Mouse (Mus musculus) A20 (cell line): Measurements from ENCODE around the gene E430018J23Rik.
"Not testable (repeated sequence)": the region's sequence is repeated elsewhere in the genome, so short reads cannot be mapped to it uniquely, and the experiment has no call there.

Experiments used
- DNase-seq: peaks from one replicate; pipeline ENCODE4 v3.0.0-alpha.2; 2011; ENCODE audit warnings: low read depth, low spot score

Gene E430018J23Rik

GRCm38 (mm10) chr7:127393157-127393943 is at the start of gene E430018J23Rik:
Gene E430018J23Rik, minus strand, starts transcription at chr7:127393629.
- DNase-seq: peak; percentile 98

DNA sequence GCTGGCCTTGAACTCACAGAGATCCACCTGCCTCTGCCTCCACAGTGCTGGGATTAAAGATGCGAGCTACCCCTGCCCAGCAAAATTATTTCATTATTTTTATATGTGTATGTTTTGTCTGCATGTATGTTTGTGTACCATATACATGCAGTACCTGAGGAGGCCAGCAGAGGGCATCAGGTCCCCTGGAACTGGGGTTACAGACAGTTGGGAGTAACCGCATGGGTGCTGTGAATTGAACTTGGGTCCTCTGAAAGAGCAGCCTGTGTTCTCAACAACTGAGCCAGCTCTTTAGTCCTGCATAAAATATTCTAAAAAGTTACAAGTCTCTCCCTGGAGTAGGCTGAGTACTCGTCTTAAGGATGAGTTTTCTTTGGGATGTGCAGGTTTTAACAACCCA is 44.3 kb upstream of the E430018J23Rik start:
- peak; percentile 45 for DNase-seq

GRCm38 (mm10) chr7:127435206-127435605 is 41.8 kb upstream of the E430018J23Rik start:
- no peak for DNase-seq

- DNase-seq: no peak
Observed at GRCm38 (mm10) chr7:127426354-127426753, 32.9 kb upstream of the E430018J23Rik start.

GRCm38 (mm10) chr7:127425911-127426310 is 32.5 kb upstream of the E430018J23Rik start:
- DNase-seq: no peak

DNA sequence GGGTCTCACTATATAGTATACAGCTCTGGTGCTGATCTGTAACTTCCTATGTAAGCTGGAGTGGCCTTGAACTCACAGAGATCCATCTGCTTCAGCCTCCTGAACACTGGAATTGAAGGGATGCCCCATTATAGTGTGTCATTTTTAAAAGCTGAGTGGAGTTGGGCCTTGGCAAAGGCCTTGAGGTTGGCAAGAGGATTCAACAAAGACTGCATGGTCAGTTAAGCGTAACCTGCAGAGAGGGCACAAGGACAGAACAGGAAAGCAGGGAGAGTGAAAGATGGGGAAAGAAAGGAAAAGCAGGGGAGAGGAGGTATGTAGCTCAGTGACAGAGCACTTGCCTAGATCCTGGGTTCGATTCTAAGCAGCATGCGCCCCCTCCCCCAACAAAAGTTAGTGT is 31.9 kb upstream of the E430018J23Rik start:
- DNase-seq: no peak

- no peak for DNase-seq
Observed at GRCm38 (mm10) chr7:127422247-127422646, 28.8 kb upstream of the E430018J23Rik start.

- peak; percentile 97 for DNase-seq
Observed at GRCm38 (mm10) chr7:127421388-127422191, 28.2 kb upstream of the E430018J23Rik start, which contains the start of gene Zfp688. Gene Zfp688, minus strand, starts transcription at chr7:127422068.

DNA sequence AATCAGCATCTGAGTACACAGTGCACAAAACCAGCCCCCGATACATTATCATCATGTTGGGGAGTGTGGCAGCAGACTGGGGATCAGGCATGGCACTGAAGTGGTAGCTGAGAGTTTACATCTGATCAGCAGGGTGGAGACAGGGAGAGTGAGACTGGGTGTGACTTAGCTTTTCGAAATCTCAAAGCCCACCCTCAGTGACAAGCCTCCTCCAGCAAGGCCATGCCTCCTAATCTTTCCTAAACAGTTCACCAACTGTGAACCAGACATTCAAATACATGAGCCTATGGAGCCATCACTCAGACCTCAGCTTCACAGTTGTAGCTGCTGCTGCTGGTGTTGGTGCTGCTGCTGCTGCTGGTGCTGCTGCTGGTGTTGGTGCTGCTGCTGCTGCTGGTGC is 18.0 kb upstream of the E430018J23Rik start:
- DNase-seq: no peak

DNA sequence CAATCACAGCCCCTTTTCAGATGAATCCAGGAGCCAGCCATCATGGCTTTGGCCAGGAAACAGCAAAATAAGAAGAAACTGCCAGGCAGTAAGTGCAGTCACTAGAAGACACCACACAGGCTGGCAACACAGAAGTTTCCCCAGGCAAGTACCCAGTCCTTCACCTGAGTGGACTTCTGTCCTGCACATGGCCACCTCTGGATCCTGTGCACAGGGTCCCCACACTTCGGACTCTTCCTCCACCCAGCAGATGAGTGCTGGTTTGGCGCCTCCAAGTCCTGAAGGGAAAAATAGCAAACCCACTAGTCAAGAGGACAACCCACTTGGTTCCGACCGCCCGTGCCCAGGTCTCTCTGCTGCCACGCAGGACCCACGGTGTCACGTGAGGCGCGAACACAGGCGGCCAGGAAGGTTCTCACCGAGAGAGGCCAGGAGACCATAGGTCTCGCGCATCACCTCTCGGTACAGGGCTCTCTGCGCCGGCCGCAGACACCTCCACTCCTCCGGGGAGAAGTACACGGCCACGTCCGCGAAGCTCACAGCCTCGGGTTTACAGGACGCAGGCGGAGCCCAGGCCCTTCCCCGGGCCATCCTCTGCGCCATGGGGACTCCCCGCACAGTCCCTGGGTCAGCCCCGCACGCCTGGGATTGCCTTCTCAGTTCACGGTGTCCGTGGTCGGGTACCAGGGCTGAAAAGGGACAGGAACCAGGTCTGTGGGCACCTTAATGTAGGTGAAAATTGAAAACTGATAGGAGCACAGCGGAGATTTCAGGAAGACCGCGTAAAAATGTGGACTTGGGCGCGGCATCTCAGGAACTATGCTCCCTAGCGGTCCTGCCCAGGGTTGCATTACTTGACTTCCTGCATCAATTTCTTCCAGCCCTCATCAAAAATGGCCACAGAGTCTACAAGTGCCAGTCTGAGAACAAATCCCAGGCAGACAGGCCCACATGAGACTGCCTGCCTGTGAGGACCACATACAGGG is 12.9 kb upstream of the E430018J23Rik start, which contains the start of gene Zfp764:
Gene Zfp764 (minus strand): TSS at position 821 of the 986 bp plus-strand sequence.
- peak; percentile 92 for DNase-seq

- not testable (repeated sequence) for DNase-seq
Observed at GRCm38 (mm10) chr7:127404101-127404500, 10.7 kb upstream of the E430018J23Rik start.

DNA sequence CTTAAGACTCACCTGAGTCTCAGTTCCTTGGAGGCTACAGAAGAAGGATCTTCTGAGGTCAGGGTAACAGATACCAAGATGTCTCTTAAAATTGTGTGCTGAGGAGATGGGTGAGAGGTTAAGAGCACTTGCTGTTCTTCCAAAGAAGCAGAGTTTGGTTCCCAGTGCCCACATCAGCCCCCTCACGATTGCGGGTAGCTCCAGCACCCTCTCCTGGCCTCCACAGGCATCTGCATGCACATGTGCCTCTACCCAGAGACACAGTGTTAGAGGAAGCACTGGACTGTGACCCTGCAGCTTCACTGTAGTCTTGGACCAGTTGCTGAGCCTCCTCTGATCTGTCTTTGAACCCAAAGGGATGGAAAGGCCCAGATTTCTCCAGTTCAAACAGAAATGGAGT is 9.6 kb upstream of the E430018J23Rik start:
- peak; percentile 41 for DNase-seq

- DNase-seq: no peak
Observed at GRCm38 (mm10) chr7:127400355-127400754, 6.9 kb upstream of the E430018J23Rik start.

GRCm38 (mm10) chr7:127393944-127394333 is 510 bp upstream of the E430018J23Rik start:
- no peak for DNase-seq

GRCm38 (mm10) chr7:127392251-127392824 is 1.1 kb downstream of the E430018J23Rik start:
- peak; percentile 5 for DNase-seq

DNA sequence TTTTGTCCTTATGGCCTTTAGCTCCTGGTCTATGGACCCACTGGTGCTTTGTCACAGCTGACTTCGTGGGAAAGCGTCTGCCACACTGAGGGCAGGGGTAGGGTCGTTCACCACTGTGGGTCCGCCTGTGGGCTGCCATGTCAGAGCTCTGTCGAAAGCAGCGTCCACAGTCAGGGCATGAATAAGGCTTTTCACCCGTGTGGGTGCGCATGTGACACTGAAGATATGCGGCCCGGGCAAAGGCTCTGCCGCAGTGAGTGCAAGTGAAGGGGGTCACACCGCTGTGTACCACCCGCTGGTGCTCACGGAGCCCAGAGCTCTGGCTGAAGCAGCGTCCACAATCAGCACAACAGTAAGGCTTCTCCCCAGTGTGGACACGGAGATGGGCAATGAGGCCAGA is 1.9 kb downstream of the E430018J23Rik start:
- no peak for DNase-seq

- no peak for DNase-seq
Observed at GRCm38 (mm10) chr7:127390306-127390705, 3.1 kb downstream of the E430018J23Rik start.

GRCm38 (mm10) chr7:127388201-127388600 is 5.2 kb downstream of the E430018J23Rik start:
- DNase-seq: not testable (repeated sequence)

DNA sequence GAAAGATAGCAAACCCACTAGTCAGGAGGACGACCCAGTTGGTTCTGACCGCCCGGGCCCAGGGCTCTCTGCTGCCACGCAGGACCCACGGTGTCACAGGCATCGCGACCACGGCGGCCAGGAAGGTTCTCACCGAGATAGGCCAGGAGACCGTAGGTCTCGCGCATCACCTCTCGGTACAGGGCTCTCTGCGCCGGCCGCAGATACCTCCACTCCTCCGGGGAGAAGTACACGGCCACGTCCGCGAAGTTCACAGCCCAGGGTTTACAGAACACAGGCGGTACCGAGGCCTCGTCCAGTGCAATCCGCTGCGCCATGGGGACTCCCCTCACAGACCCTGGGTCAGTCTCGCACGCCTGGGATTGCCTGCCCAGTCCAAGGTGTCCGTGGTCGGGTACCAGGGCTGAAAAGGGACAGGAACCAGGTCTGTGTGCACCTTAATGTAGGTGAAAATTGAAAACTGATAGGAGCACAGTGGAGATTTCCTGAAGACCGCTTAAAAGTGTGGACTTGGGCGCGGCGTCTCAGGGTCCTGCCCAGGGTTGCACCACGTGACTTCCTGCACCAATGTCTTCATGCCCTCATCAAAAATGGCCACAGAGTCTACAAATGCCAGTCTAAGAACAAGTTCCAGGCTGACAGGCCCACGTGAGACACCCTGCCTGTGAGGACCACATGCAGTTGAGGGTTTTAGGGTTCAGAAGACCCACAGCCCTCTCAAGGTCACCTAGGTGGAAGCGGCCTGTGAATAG is 6.6 kb downstream of the E430018J23Rik start, which contains the start of gene 9130019O22Rik:
Gene 9130019O22Rik (minus strand): TSS at position 526 of the 752 bp plus-strand sequence.
- DNase-seq: no peak

- DNase-seq: not testable (repeated sequence)
Observed at GRCm38 (mm10) chr7:127385560-127385959, 7.9 kb downstream of the E430018J23Rik start.
